Mouse (Mus musculus) myocyte (in vitro differentiated cells): ENCODE data around the gene Gp1bb.

Experiments used
- E2F4 ChIP-seq: IDR thresholded peaks from one replicate; pipeline ENCODE4 v1.6.1; 2011; ENCODE audit warnings: mild to moderate bottlenecking, control low read depth, moderate library complexity; ENCODE audit not compliant: insufficient read depth
- MAX ChIP-seq: IDR thresholded peaks from one replicate; pipeline ENCODE4 v1.6.1; 2011; ENCODE audit warnings: low read depth, mild to moderate bottlenecking, control low read depth
- MYOD1 ChIP-seq, 3 experiments: IDR thresholded peaks; one replicate each; pipeline ENCODE4 v1.6.1; 2011; ENCODE audit warnings: control low read depth in 2 of 3, low read depth in 2 of 3, mild to moderate bottlenecking in 2 of 3, moderate library complexity in 1 of 3; ENCODE audit not compliant: insufficient read length in 2 of 3, control insufficient read depth in 1 of 3
- MYOG ChIP-seq, 3 experiments: IDR thresholded peaks; one replicate each; pipeline ENCODE4 v1.6.1; 2011; ENCODE audit warnings: control low read depth in 2 of 3, low read depth in 2 of 3, mild to moderate bottlenecking in 2 of 3; ENCODE audit not compliant: insufficient read length in 2 of 3, control insufficient read depth in 1 of 3, insufficient read depth in 1 of 3
- POLR2A ChIP-seq: IDR thresholded peaks from one replicate; pipeline ENCODE4 v1.6.1; 2011; ENCODE audit warnings: low read depth, mild to moderate bottlenecking, control low read depth, moderate library complexity; ENCODE audit not compliant: insufficient read length
- POLR2AphosphoS2 ChIP-seq: IDR thresholded peaks from one replicate; pipeline ENCODE4 v1.6.1; 2011; ENCODE audit warnings: low read depth, control low read depth; ENCODE audit not compliant: insufficient read length
- SRF ChIP-seq: IDR thresholded peaks from one replicate; pipeline ENCODE4 v1.6.1; 2011; ENCODE audit warnings: low read depth; ENCODE audit not compliant: control insufficient read depth, insufficient read length
- TCF3 ChIP-seq: IDR thresholded peaks from one replicate; pipeline ENCODE4 v1.6.1; 2011; ENCODE audit warnings: low read depth, control low read depth; ENCODE audit not compliant: insufficient read length
- USF1 ChIP-seq: IDR thresholded peaks from one replicate; pipeline ENCODE4 v1.6.1; 2011; ENCODE audit warnings: low read depth, mild to moderate bottlenecking, control low read depth, moderate library complexity

DNA sequence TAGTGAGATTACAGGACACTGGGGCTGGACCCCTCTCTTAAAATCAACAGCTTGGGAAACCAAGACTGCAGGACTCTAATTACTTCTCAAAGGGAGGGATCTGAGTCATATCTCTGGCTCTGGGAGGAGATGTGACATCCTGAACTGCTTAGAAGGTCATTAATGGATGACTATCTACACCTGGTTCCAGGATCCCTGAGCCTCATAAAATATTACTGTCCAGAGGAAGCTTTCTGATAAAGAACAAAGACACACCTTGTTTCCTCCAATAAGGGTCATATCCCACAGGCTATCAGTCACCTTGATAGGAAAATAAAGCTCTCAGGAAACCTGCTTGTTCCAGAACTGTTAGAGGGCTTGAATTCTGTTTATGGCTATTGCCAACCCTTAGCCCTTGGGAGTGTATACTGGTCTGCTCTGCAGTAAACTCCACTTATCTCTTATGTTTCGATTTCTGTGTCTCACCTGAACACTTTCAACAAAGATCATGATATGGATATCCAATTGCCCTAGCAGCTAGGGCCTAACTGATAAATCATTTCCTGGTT, 17.3 kb upstream of the Gp1bb start:
- TF ChIP-seq POLR2A (no peak), TCF3 (no peak), POLR2AphosphoS2 (no peak), USF1 (no peak), MYOD1 (IDR thresholded peaks at IDR 0.05; ENCODE audit: control insufficient read depth in 1 of 3, insufficient read length in 2 of 3, low read depth in 2 of 3) (no peak), SRF (no peak), E2F4 (no peak), MYOG (IDR thresholded peaks at IDR 0.05; ENCODE audit: control insufficient read depth in 1 of 3, insufficient read depth in 1 of 3, insufficient read length in 2 of 3, low read depth in 2 of 3) (no peak), MAX (no peak)
